Comparison of ENCODE assay signal across 26 mouse cellular contexts in the genomic region with DNA sequence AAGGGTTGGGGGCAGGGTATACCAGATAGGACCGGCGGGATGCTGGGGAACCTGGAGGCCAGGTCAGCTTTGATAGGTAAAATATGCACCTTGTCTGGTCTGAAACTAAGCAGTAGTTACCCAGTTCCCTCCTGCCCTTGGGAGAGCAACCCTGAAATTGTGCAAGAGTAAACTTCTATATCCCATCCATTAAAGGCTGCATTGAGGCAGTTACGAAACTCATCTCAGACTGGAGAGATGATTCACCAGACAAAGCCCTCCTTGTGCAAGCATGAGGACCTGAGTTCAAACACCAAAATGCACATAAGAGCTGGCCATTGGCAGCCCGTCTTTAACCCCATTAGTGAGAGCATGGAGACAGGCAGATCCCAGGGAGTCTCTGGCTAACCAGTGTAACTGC. TPM values are rescaled to one million over a fixed set of nuclear protein-coding genes. Genes with fewer than 3 reads are reported as not detected.
DNase-seq lines count a peak whose midpoint lies in the region; ATAC-seq and TF ChIP-seq lines count a peak whose summit lies in the region.
"Had no signal": no experiment of that assay in that cellular context is flagged by ENCODE, and none has a peak within 500 bp of the region (broad histone marks: within the 10 kb centered on the region; RNA-seq: fewer than 3 reads in every experiment).

No protein-coding gene starts in this region.

- no peaks in the 10 kb centered on the region for H3K36me3 ChIP-seq in embryonic facial prominence, embryonic 15.5 days
- H3K36me3 ChIP-seq in embryonic facial prominence, embryonic 10.5 days (replicated peaks): no peaks in the 10 kb centered on the region
- H3K36me3 ChIP-seq in midbrain, embryonic 11.5 days (ENCODE audit: control insufficient read depth, insufficient read depth, low read length): no peaks in the 10 kb centered on the region
- no peaks in the 10 kb centered on the region for H3K36me3 ChIP-seq in midbrain, embryonic 16.5 days (ENCODE audit: control insufficient read depth, insufficient read depth, low read length)
- H3K36me3 ChIP-seq in liver, postnatal 0 days (replicated peaks; ENCODE audit: insufficient read depth, low read length): no peaks in the 10 kb centered on the region
- no peaks in the 10 kb centered on the region for H3K36me3 ChIP-seq in hindbrain, embryonic 11.5 days (ENCODE audit: control insufficient read depth, insufficient read depth, low read length)
- no peaks in the 10 kb centered on the region for H3K36me3 ChIP-seq in forebrain, embryonic 13.5 days (ENCODE audit: poor library complexity, severe bottlenecking)
- H3K36me3 ChIP-seq: embryonic facial prominence, embryonic 13.5 days; forebrain, embryonic 15.5 days; G1E; limb, embryonic 12.5 days; neural tube, embryonic 15.5 days had no signal

- H3K27me3 ChIP-seq in embryonic facial prominence, embryonic 15.5 days: no peaks in the 10 kb centered on the region
- H3K27me3 ChIP-seq in embryonic facial prominence, embryonic 10.5 days (replicated peaks; ENCODE audit: low read depth, poor library complexity, severe bottlenecking): peaks cover 7% of the 10 kb centered on the region; the same call in 1 of the 2 replicates
- H3K27me3 ChIP-seq in midbrain, embryonic 11.5 days (ENCODE audit: control insufficient read depth, insufficient read depth, low read length): 0 out of 2 replicates have a peak, but pooled peaks cover 2% of the 10 kb centered on the region
- H3K27me3 ChIP-seq in midbrain, embryonic 16.5 days (ENCODE audit: control insufficient read depth, insufficient read depth, low read depth, low read length): no peaks in the 10 kb centered on the region
- H3K27me3 ChIP-seq in liver, postnatal 0 days (ENCODE audit: insufficient read depth, low read length): no peaks in the 10 kb centered on the region
- peaks cover 2% of the 10 kb centered on the region; the same call in 1 of the 2 replicates for H3K27me3 ChIP-seq in hindbrain, embryonic 11.5 days (ENCODE audit: control insufficient read depth, insufficient read depth, low read length)
- H3K27me3 ChIP-seq in forebrain, embryonic 13.5 days: no peaks in the 10 kb centered on the region
- H3K27me3 ChIP-seq: embryonic facial prominence, embryonic 13.5 days; forebrain, embryonic 15.5 days; neural tube, embryonic 15.5 days had no signal

- no peak for TF ChIP-seq CTCF in liver, postnatal 0 days (IDR thresholded peaks at IDR 0.05; ENCODE audit: low read depth)

- TF ChIP-seq EP300 in liver, postnatal 0 days (IDR thresholded peaks at IDR 0.05; ENCODE audit: low read depth): 0 out of 2 replicates have a peak, but pooled peaks have one; percentile 15

- peak overlapping the region; percentile 22; the same call in 1 of the 2 replicates for H3K27ac ChIP-seq in embryonic facial prominence, embryonic 15.5 days (replicated peaks)
- no peak overlapping the region for H3K27ac ChIP-seq in embryonic facial prominence, embryonic 10.5 days (replicated peaks)
- no peak overlapping the region for H3K27ac ChIP-seq in midbrain, embryonic 11.5 days (ENCODE audit: low read depth, low read length)
- H3K27ac ChIP-seq in midbrain, embryonic 16.5 days (ENCODE audit: low read length): no peak overlapping the region
- H3K27ac ChIP-seq in liver, postnatal 0 days (ENCODE audit: low read depth): peak overlapping the region; percentile 63
- no peak overlapping the region for H3K27ac ChIP-seq in hindbrain, embryonic 11.5 days (ENCODE audit: low read depth, low read length)
- H3K27ac ChIP-seq in forebrain, embryonic 13.5 days: no peak overlapping the region
- H3K27ac ChIP-seq: embryonic facial prominence, embryonic 13.5 days; forebrain, embryonic 15.5 days; hindbrain, embryonic 14.5 days; layer of hippocampus, adult 2 months; limb, embryonic 12.5 days; neural tube, embryonic 15.5 days had no signal

- H3K4me3 ChIP-seq in embryonic facial prominence, embryonic 15.5 days (replicated peaks): no peak overlapping the region
- H3K4me3 ChIP-seq in embryonic facial prominence, embryonic 10.5 days: no peak overlapping the region
- H3K4me3 ChIP-seq in midbrain, embryonic 11.5 days (ENCODE audit: low read depth, low read length): no peak overlapping the region
- no peak overlapping the region for H3K4me3 ChIP-seq in midbrain, embryonic 16.5 days (ENCODE audit: low read depth, low read length)
- no peak overlapping the region for H3K4me3 ChIP-seq in liver, postnatal 0 days (ENCODE audit: low read depth, low read length)
- no peak overlapping the region for H3K4me3 ChIP-seq in hindbrain, embryonic 11.5 days (ENCODE audit: low read depth, low read length)
- H3K4me3 ChIP-seq in forebrain, embryonic 13.5 days: no peak overlapping the region
- H3K4me3 ChIP-seq: embryonic facial prominence, embryonic 13.5 days; forebrain, embryonic 15.5 days; layer of hippocampus, adult 2 months; limb, embryonic 12.5 days; neural tube, embryonic 15.5 days had no signal

- no peaks in the 10 kb centered on the region for H3K9me3 ChIP-seq in embryonic facial prominence, embryonic 15.5 days (replicated peaks)
- H3K9me3 ChIP-seq in embryonic facial prominence, embryonic 10.5 days: no peaks in the 10 kb centered on the region
- H3K9me3 ChIP-seq in midbrain, embryonic 11.5 days (ENCODE audit: control insufficient read depth, low read length): no peaks in the 10 kb centered on the region
- H3K9me3 ChIP-seq in midbrain, embryonic 16.5 days (replicated peaks; ENCODE audit: control insufficient read depth, low read length, poor library complexity, severe bottlenecking): 0 out of 2 replicates have a peak, but pooled peaks cover 3% of the 10 kb centered on the region
- H3K9me3 ChIP-seq in liver, postnatal 0 days (ENCODE audit: low read length): no peaks in the 10 kb centered on the region
- no peaks in the 10 kb centered on the region for H3K9me3 ChIP-seq in hindbrain, embryonic 11.5 days (ENCODE audit: control insufficient read depth, low read length)
- H3K9me3 ChIP-seq in forebrain, embryonic 13.5 days (replicated peaks): no peaks in the 10 kb centered on the region
- H3K9me3 ChIP-seq: embryonic facial prominence, embryonic 13.5 days; forebrain, embryonic 15.5 days; G1E; limb, embryonic 12.5 days; neural tube, embryonic 15.5 days had no signal

- DNase-seq in embryonic facial prominence, embryonic 10.5 days (ENCODE audit: low spot score): no peak
- DNase-seq in midbrain, embryonic 11.5 days (ENCODE audit: low spot score, missing footprints): peak; percentile 31
- DNase-seq in liver, postnatal 0 days: no peak
- DNase-seq in hindbrain, embryonic 11.5 days (ENCODE audit: low spot score): no peak
- no peak for DNase-seq in heart, postnatal 14 days
- DNase-seq: adrenal gland, adult 8-10 months; cerebellum, postnatal 14 days; gastrocnemius, postnatal 36 days; heart, postnatal 36 days; kidney, adult 9 months; kidney, postnatal 25 days; lung, embryonic 14.5 days; lung, postnatal 36 days; right cerebral cortex, postnatal 4 days had no signal

- H3K4me2 ChIP-seq in embryonic facial prominence, embryonic 15.5 days (replicated peaks): no peak overlapping the region
- H3K4me2 ChIP-seq in midbrain, embryonic 11.5 days: no peak overlapping the region
- no peak overlapping the region for H3K4me2 ChIP-seq in midbrain, embryonic 16.5 days (ENCODE audit: low read length)
- H3K4me2 ChIP-seq in liver, postnatal 0 days (ENCODE audit: low read depth, low read length): no peak overlapping the region
- H3K4me2 ChIP-seq in hindbrain, embryonic 11.5 days (replicated peaks; ENCODE audit: low read depth, low read length): no peak overlapping the region
- no peak overlapping the region for H3K4me2 ChIP-seq in forebrain, embryonic 13.5 days
- H3K4me2 ChIP-seq: embryonic facial prominence, embryonic 13.5 days; forebrain, embryonic 15.5 days; hindbrain, embryonic 14.5 days; limb, embryonic 12.5 days; lung, embryonic 14.5 days; neural tube, embryonic 15.5 days had no signal

- WGBS in embryonic facial prominence, embryonic 15.5 days: 81% methylated on average over 4 of the region's 4 CpGs
- 92% methylated on average over 4 of the region's 4 CpGs for WGBS in embryonic facial prominence, embryonic 10.5 days
- WGBS in midbrain, embryonic 11.5 days: 88% methylated on average over 4 of the region's 4 CpGs
- WGBS in midbrain, embryonic 16.5 days: 88% methylated on average over 4 of the region's 4 CpGs
- 55% methylated on average over 4 of the region's 4 CpGs for WGBS in liver, postnatal 0 days (ENCODE audit: insufficient replicate concordance)
- 91% methylated on average over 4 of the region's 4 CpGs for WGBS in hindbrain, embryonic 11.5 days
- WGBS in forebrain, embryonic 13.5 days: 87% methylated on average over 4 of the region's 4 CpGs

- H3K9ac ChIP-seq in embryonic facial prominence, embryonic 15.5 days: no peak overlapping the region
- H3K9ac ChIP-seq in midbrain, embryonic 11.5 days (ENCODE audit: low read length): no peak overlapping the region
- H3K9ac ChIP-seq in midbrain, embryonic 16.5 days (ENCODE audit: low read depth, low read length): no peak overlapping the region
- H3K9ac ChIP-seq in liver, postnatal 0 days (replicated peaks): no peak overlapping the region
- H3K9ac ChIP-seq in hindbrain, embryonic 11.5 days (ENCODE audit: low read depth, low read length): no peak overlapping the region
- no peak overlapping the region for H3K9ac ChIP-seq in forebrain, embryonic 13.5 days
- H3K9ac ChIP-seq: embryonic facial prominence, embryonic 13.5 days; forebrain, embryonic 15.5 days; hindbrain, embryonic 14.5 days; limb, embryonic 12.5 days; lung, embryonic 14.5 days; neural tube, embryonic 15.5 days had no signal

- ATAC-seq in embryonic facial prominence, embryonic 15.5 days (ENCODE audit: insufficient number of reproducible peaks, low FRiP score, low TSS enrichment, low read depth): no peak
- ATAC-seq in midbrain, embryonic 11.5 days (ENCODE audit: low FRiP score): no peak
- ATAC-seq in midbrain, embryonic 16.5 days: no peak
- peak; percentile 46 for ATAC-seq in liver, postnatal 0 days
- ATAC-seq in hindbrain, embryonic 11.5 days (ENCODE audit: low FRiP score): no peak
- ATAC-seq in forebrain, embryonic 13.5 days: no peak
- ATAC-seq: activated CD4-positive, CD25-positive, alpha-beta regulatory T cell, adult 4 months; forebrain, embryonic 15.5 days; inflammation-experienced regulatory T-cells, adult 6 months had no signal

- intact Hi-C loops in heart, postnatal 14 days (cut with DNase I): no loop called here

- H3K4me1 ChIP-seq in embryonic facial prominence, embryonic 15.5 days: peaks cover 22% of the 10 kb centered on the region
- peaks cover 19% of the 10 kb centered on the region for H3K4me1 ChIP-seq in embryonic facial prominence, embryonic 10.5 days
- H3K4me1 ChIP-seq in midbrain, embryonic 11.5 days (ENCODE audit: control insufficient read depth, insufficient read depth, low read length): peaks cover 15% of the 10 kb centered on the region
- peaks cover 16% of the 10 kb centered on the region for H3K4me1 ChIP-seq in midbrain, embryonic 16.5 days (ENCODE audit: control insufficient read depth, insufficient read depth, low read length)
- peaks cover 27% of the 10 kb centered on the region for H3K4me1 ChIP-seq in liver, postnatal 0 days (ENCODE audit: insufficient read depth)
- peaks cover 5% of the 10 kb centered on the region; the same call in 1 of the 2 replicates for H3K4me1 ChIP-seq in hindbrain, embryonic 11.5 days (replicated peaks; ENCODE audit: control insufficient read depth, insufficient read depth, low read length)
- peaks cover 22% of the 10 kb centered on the region for H3K4me1 ChIP-seq in forebrain, embryonic 13.5 days

RNA-seq across cellular contexts. Expression of gene Map7, which starts 19.2 kb away (rescaled TPM):
- 17.5 and 18.4 TPM in 2 replicates for polyA plus RNA-seq in embryonic facial prominence, embryonic 15.5 days (2015; fragmentation: Nextera tagmentation; extraction: Ambion mirVana)
- polyA plus RNA-seq in embryonic facial prominence, embryonic 10.5 days (2016; fragmentation: Nextera tagmentation; extraction: Ambion mirVana): 6.6 and 8.1 TPM in 2 replicates
- 5.6 and 6.3 TPM in 2 replicates for polyA plus RNA-seq in midbrain, embryonic 11.5 days (2014; fragmentation: Nextera tagmentation; extraction: Ambion mirVana)
- 8.5 and 10.3 TPM in 2 replicates for polyA plus RNA-seq in midbrain, embryonic 16.5 days (2015; fragmentation: Nextera tagmentation; extraction: Ambion mirVana)
- polyA plus RNA-seq in liver, postnatal 0 days (2015; fragmentation: Nextera tagmentation; extraction: Ambion mirVana): 6.1 and 6.8 TPM in 2 replicates
- polyA plus RNA-seq in hindbrain, embryonic 11.5 days (2014; fragmentation: Nextera tagmentation; extraction: Ambion mirVana): 5.8 and 6.7 TPM in 2 replicates
- 4.1 and 4.4 TPM in 2 replicates for polyA plus RNA-seq in forebrain, embryonic 13.5 days (2015; fragmentation: Nextera tagmentation; extraction: Ambion mirVana)
- total RNA-seq in heart, postnatal 14 days (2021): 10 to 100 TPM; 17.4 to 20.9 TPM

Comparison
In these comparisons a context has a peak if more than half of its experiments do, and no peak if none do; other contexts are left out.
1. H3K27ac ChIP-seq: peak in embryonic facial prominence, embryonic 15.5 days (single experiment) and liver, postnatal 0 days (single experiment); none in embryonic facial prominence, embryonic 10.5 days (single experiment), midbrain, embryonic 11.5 days (single experiment), midbrain, embryonic 16.5 days (single experiment), hindbrain, embryonic 11.5 days (single experiment) and forebrain, embryonic 13.5 days (single experiment).